Mouse (Mus musculus): Measurements from ENCODE around the gene Bcl2a1b. TPM values are rescaled to one million over a fixed set of nuclear protein-coding genes. Genes with fewer than 3 reads are reported as not detected.
"Not testable (repeated sequence)": the region's sequence is repeated elsewhere in the genome, so short reads cannot be mapped to it uniquely, and the experiment has no call there.

Gene Bcl2a1b
- total RNA-seq, 2 experiments from 2014 or later: 1.1 TPM; not detected in 1

DNA sequence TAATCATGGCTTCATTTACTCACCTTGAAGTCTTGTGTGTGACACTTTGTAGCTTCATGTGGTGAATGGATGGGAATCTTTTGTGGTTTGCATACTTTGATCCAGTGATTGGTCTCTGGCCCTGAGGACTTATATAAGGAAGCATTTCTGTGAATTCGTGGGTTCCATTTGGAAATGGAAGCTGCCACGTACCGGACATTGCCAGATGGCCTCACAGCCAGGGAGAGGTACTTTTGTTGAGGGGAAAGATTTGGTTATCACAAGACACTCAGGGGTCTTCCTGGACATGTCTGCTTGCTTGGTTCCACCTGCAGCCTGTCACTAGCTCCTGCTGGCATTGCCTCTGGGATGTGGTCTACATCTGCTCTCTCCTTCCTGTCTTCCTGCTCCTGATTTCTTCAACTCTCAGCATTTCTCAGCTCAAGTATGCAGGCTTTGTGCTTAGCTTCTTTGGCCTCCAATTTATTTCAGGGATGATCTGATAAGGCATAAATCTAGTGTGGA lies 41.6 kb downstream of the Bcl2a1b start:
- DNase-seq (ENCODE audit: low spot score in 2 of 2): not testable (repeated sequence)

DNA sequence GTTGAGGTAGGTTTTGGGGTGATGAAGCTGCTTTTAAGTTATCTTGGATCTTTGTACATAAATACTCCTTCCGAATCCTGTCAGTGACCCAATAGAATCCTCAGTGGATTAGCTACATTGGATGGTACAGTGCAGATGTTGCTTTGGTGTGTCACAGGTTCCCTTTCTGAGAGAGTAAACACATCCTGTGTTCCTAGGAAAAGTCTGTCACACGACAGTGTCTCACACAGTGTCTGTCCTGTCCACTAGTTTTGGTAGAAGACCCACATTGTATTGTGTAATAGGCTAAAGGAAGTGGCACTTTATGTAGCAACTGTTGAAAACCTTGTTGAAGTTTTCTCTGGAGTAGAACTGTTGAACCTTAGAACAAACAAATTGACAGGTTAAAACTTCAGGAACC lies 54.4 kb downstream of the Bcl2a1b start:
- DNase-seq (ENCODE audit: low spot score in 2 of 2): no peak

DNA sequence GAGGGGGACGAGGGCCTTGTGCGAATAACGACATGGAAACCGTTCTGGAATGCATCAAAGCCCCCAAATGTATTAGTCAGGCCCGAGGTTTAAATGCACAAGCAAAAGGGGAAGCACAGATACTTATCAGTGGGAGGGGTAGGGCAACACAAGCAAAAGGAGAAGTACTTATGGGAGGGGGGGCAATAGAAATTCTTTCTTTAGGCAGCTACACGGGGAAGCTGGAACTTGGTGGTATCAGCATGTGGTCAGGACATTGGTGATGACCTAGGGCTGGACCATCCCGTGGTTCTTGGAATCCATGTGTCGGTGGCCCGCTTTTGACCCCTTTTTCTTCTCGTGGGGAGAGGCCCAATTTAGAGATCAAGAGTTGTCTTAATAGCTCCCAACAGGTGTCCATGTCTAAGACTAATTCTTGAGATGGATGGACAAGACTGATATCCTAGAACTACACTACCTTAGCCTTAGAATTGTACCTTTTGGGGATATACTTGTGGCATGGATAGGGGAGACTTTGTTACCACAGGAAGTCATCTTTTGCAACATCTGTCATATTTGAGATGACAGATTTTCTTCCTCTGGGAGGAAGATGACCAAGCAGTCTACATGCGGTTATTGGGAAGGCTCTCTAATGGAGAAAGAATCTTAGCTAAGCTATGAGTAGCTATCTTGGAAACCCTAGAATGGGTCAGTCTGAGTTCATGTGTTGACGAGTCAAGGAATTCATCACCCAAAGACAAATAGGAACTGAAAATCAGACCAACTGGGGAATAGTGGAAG lies 57.7 kb downstream of the Bcl2a1b start:
- DNase-seq (ENCODE audit: low spot score in 2 of 2): no peak

Other genes starting within 250 kb of the Bcl2a1b start
- gene Bcl2a1a, start 242.3 kb upstream of the Bcl2a1b start, total RNA-seq (2021): not detected
- gene Trim43b, start 106.4 kb upstream of the Bcl2a1b start, total RNA-seq (2021): under 1 TPM; 0.36 to 0.42 TPM
- not detected for gene Gm29094, start 170 bp downstream of the Bcl2a1b start, total RNA-seq (2021)
- 10 to 100 TPM; 32.4 to 41.5 TPM for gene Mthfs, start 11.5 kb downstream of the Bcl2a1b start, total RNA-seq (2021)